Mouse (Mus musculus) midbrain, embryonic 13.5 days (tissue): ENCODE results near the gene Olfr1389. TPM values are rescaled to one million over a fixed set of nuclear protein-coding genes. Genes with fewer than 3 reads are reported as not detected.
"Not testable (repeated sequence)": the region's sequence is repeated elsewhere in the genome, so short reads cannot be mapped to it uniquely, and the experiment has no call there.

Experiments used
- ATAC-seq: fragments of 200-750 bp; cut with Nextera tagmentation; 2 replicates; pipeline ENCODE4 v1.8.0; 2017; ENCODE audit warnings: mild to moderate bottlenecking, moderate TSS enrichment, moderate library complexity
- H3K27ac ChIP-seq: fragments of 300-500 bp; sonication (generic); 2 replicates; pipeline ENCODE4 v1.5.1; 2015; ENCODE audit warnings: inconsistent platforms, mild to moderate bottlenecking, moderate library complexity
- H3K27me3 ChIP-seq: fragments of 300-500 bp; sonication (generic); 2 replicates; pipeline ENCODE4 v1.6.1; 2015; ENCODE audit warnings: mild to moderate bottlenecking, inconsistent platforms
- H3K36me3 ChIP-seq: fragments of 300-500 bp; sonication (generic); 2 replicates; pipeline ENCODE4 v1.6.1; 2015; ENCODE audit warnings: mild to moderate bottlenecking, inconsistent platforms
- H3K4me1 ChIP-seq: fragments of 300-500 bp; sonication (generic); replicated peaks from 2 replicates; pipeline ENCODE4 v1.6.1; 2015; ENCODE audit warnings: inconsistent platforms
- H3K4me2 ChIP-seq: fragments of 300-500 bp; sonication (generic); replicated peaks from 2 replicates; pipeline ENCODE4 v1.6.1; 2015; ENCODE audit warnings: moderate library complexity, mild to moderate bottlenecking, inconsistent platforms
- H3K4me3 ChIP-seq: fragments of 300-500 bp; sonication (generic); replicated peaks from 2 replicates; pipeline ENCODE4 v1.5.1; 2015; ENCODE audit warnings: mild to moderate bottlenecking, inconsistent platforms
- H3K9ac ChIP-seq: fragments of 300-500 bp; sonication (generic); replicated peaks from 2 replicates; pipeline ENCODE4 v1.6.1; 2015; ENCODE audit warnings: mild to moderate bottlenecking, inconsistent platforms
- H3K9me3 ChIP-seq: fragments of 300-500 bp; sonication (generic); 2 replicates; pipeline ENCODE4 v1.6.1; 2016; ENCODE audit warnings: mild to moderate bottlenecking, inconsistent platforms
- WGBS: fragments of 180-500 bp; shearing (Covaris S2); methylation state at CpG from one replicate; pipeline ENCODE4 v1.1.7; 2015; 5-methylcytosine and 5-hydroxymethylcytosine counted together
- polyA plus RNA-seq: library from polyadenylated mRNA; unstranded; fragments of >200 nt; fragmentation: Nextera tagmentation; extraction: Ambion mirVana; gene quantifications from 2 replicates; pipeline ENCODE4 v1.2.1, GENCODE M21; 2015

The Olfr1389 gene
- polyA plus RNA-seq, result not detected in 2 replicates

- no peak for ATAC-seq
- WGBS, result 95% methylated on average over 2 of the region's 2 CpGs
- Histone ChIP-seq H3K36me3 (no peaks in the 10 kb centered on the region), H3K27ac (no peak within 1 kb of the TSS), H3K9ac (no peak within 1 kb of the TSS), H3K27me3 (no peaks in the 10 kb centered on the region), H3K4me2 (no peak within 1 kb of the TSS), H3K9me3 (no peaks in the 10 kb centered on the region), H3K4me3 (no peak within 1 kb of the TSS), H3K4me1 (no peaks in the 10 kb centered on the region)
These were observed at the start of gene Olfr1389 for GRCm38 (mm10) chr11:49422767-49423166. Olfr1389 (plus strand) TSS chr11:49423067.

GRCm38 (mm10) chr11:49383133-49383532, 39.7 kb upstream of the Olfr1389 start:
- no peak overlapping the region for H3K27ac ChIP-seq
- H3K4me1 ChIP-seq, result no peaks in the 10 kb centered on the region
- H3K9ac ChIP-seq, result no peak overlapping the region
- no peak overlapping the region for H3K4me2 ChIP-seq
- H3K4me3 ChIP-seq, result no peak overlapping the region
- no peak for ATAC-seq
- H3K27me3 ChIP-seq, result no peaks in the 10 kb centered on the region
- H3K9me3 ChIP-seq, result no peaks in the 10 kb centered on the region
- no peaks in the 10 kb centered on the region for H3K36me3 ChIP-seq

GRCm38 (mm10) chr11:49386118-49386517, 36.7 kb upstream of the Olfr1389 start:
- not testable (repeated sequence) for H3K27me3 ChIP-seq, H3K27ac ChIP-seq, H3K4me3 ChIP-seq, ATAC-seq, H3K4me2 ChIP-seq, H3K9me3 ChIP-seq, H3K4me1 ChIP-seq, H3K36me3 ChIP-seq, H3K9ac ChIP-seq
- 98% methylated on average over 7 of the region's 7 CpGs for whole genome bisulfite sequencing

- WGBS, result 78% methylated on average over 1 of the region's 1 CpGs
- not testable (repeated sequence) for H3K27me3 ChIP-seq, H3K9me3 ChIP-seq, H3K4me3 ChIP-seq, H3K36me3 ChIP-seq, H3K4me2 ChIP-seq, H3K27ac ChIP-seq, H3K9ac ChIP-seq, ATAC-seq, H3K4me1 ChIP-seq
These were observed 30.2 kb upstream of the Olfr1389 start for GRCm38 (mm10) chr11:49392707-49393106.

GRCm38 (mm10) chr11:49406784-49407183, 16.1 kb upstream of the Olfr1389 start:
- no peak for ATAC-seq
- WGBS, result 72% methylated on average over 3 of the region's 3 CpGs
- no peaks in the 10 kb centered on the region for H3K27me3 ChIP-seq
- no peaks in the 10 kb centered on the region for H3K9me3 ChIP-seq
- no peak overlapping the region for H3K27ac ChIP-seq
- H3K36me3 ChIP-seq, result no peaks in the 10 kb centered on the region
- H3K4me3 ChIP-seq, result no peak overlapping the region
- no peak overlapping the region for H3K9ac ChIP-seq
- no peaks in the 10 kb centered on the region for H3K4me1 ChIP-seq
- no peak overlapping the region for H3K4me2 ChIP-seq

- H3K9me3 ChIP-seq, result no peaks in the 10 kb centered on the region
- H3K4me1 ChIP-seq, result no peaks in the 10 kb centered on the region
- no peak for ATAC-seq
- no peak overlapping the region for H3K9ac ChIP-seq
- H3K27me3 ChIP-seq, result no peaks in the 10 kb centered on the region
- H3K27ac ChIP-seq, result no peak overlapping the region
- H3K4me3 ChIP-seq, result no peak overlapping the region
- WGBS, result 34% methylated on average over 1 of the region's 1 CpGs
- no peaks in the 10 kb centered on the region for H3K36me3 ChIP-seq
- H3K4me2 ChIP-seq, result no peak overlapping the region
These were observed 12.3 kb upstream of the Olfr1389 start for GRCm38 (mm10) chr11:49410540-49410939.

GRCm38 (mm10) chr11:49425257-49425927, 2.5 kb downstream of the Olfr1389 start:
- H3K9ac ChIP-seq, result no peak overlapping the region
- 85% methylated on average over 1 of the region's 1 CpGs for WGBS
- no peak for ATAC-seq

GRCm38 (mm10) chr11:49429641-49430040, 6.8 kb downstream of the Olfr1389 start:
- Histone ChIP-seq H3K36me3 (no peaks in the 10 kb centered on the region), H3K9ac (no peak overlapping the region), H3K4me1 (no peaks in the 10 kb centered on the region), H3K27ac (no peak overlapping the region), H3K4me3 (no peak overlapping the region), H3K27me3 (no peaks in the 10 kb centered on the region), H3K4me2 (no peak overlapping the region), H3K9me3 (no peaks in the 10 kb centered on the region)
- 85% methylated on average over 2 of the region's 2 CpGs for WGBS
- no peak for ATAC-seq

More at GRCm38 (mm10) chr11:49425257-49425927, 2.5 kb downstream of the Olfr1389 start:
- no peak overlapping the region for H3K4me3 ChIP-seq
- no peaks in the 10 kb centered on the region for H3K4me1 ChIP-seq
- H3K9me3 ChIP-seq, result no peaks in the 10 kb centered on the region
- no peaks in the 10 kb centered on the region for H3K36me3 ChIP-seq
- no peak overlapping the region for H3K4me2 ChIP-seq
- no peaks in the 10 kb centered on the region for H3K27me3 ChIP-seq
- no peak overlapping the region for H3K27ac ChIP-seq

- 76% methylated on average over 3 of the region's 3 CpGs for WGBS
- no peak within 1 kb of the TSS for H3K9ac ChIP-seq
- no peak within 1 kb of the TSS for H3K27ac ChIP-seq
- no peak within 1 kb of the TSS for H3K4me2 ChIP-seq
- H3K4me3 ChIP-seq, result no peak within 1 kb of the TSS
- H3K27me3 ChIP-seq, result no peaks in the 10 kb centered on the region
- ATAC-seq, result no peak
- H3K36me3 ChIP-seq, result no peaks in the 10 kb centered on the region
- H3K9me3 ChIP-seq, result no peaks in the 10 kb centered on the region
- no peaks in the 10 kb centered on the region for H3K4me1 ChIP-seq
These were observed 13.5 kb downstream of the Olfr1389 start, which contains the start of gene Olfr1388 for GRCm38 (mm10) chr11:49436411-49436810. Olfr1388 (plus strand) TSS chr11:49436624.

GRCm38 (mm10) chr11:49455043-49455442, 32.2 kb downstream of the Olfr1389 start, which contains the start of gene Olfr1387:
Olfr1387 (plus strand) TSS chr11:49455343.
- Histone ChIP-seq H3K27ac (no peak within 1 kb of the TSS), H3K4me3 (no peak within 1 kb of the TSS), H3K4me1 (no peaks in the 10 kb centered on the region), H3K4me2 (no peak within 1 kb of the TSS), H3K36me3 (no peaks in the 10 kb centered on the region), H3K27me3 (no peaks in the 10 kb centered on the region), H3K9ac (no peak within 1 kb of the TSS), H3K9me3 (no peaks in the 10 kb centered on the region)
- WGBS, result 77% methylated on average over 1 of the region's 1 CpGs
- no peak for ATAC-seq

- ATAC-seq, H3K27me3 ChIP-seq, H3K27ac ChIP-seq, H3K9me3 ChIP-seq, H3K36me3 ChIP-seq, H3K4me1 ChIP-seq, H3K4me2 ChIP-seq, H3K9ac ChIP-seq, H3K4me3 ChIP-seq: not testable (repeated sequence)
- WGBS, result 88% methylated on average over 3 of the region's 3 CpGs
These were observed 41.9 kb downstream of the Olfr1389 start, which contains the start of gene Olfr1386 for GRCm38 (mm10) chr11:49464746-49465145. Olfr1386 (plus strand) TSS chr11:49465046.
